Mouse (Mus musculus) kidney, adult 11 months (tissue): ENCODE data around the gene Rsph3a.
"Not testable (repeated sequence)": the region's sequence is repeated elsewhere in the genome, so short reads cannot be mapped to it uniquely, and the experiment has no call there.

ENCODE experiments used
- DNase-seq: peaks from one replicate; pipeline ENCODE4 v3.0.0; 2022

The Rsph3a gene

GRCm38 (mm10) chr17:7929279-7929678 is 16.1 kb upstream of the Rsph3a start:
- DNase-seq = no peak

GRCm38 (mm10) chr17:7931096-7931990 is 14.1 kb upstream of the Rsph3a start:
- DNase-seq = no peak

DNA sequence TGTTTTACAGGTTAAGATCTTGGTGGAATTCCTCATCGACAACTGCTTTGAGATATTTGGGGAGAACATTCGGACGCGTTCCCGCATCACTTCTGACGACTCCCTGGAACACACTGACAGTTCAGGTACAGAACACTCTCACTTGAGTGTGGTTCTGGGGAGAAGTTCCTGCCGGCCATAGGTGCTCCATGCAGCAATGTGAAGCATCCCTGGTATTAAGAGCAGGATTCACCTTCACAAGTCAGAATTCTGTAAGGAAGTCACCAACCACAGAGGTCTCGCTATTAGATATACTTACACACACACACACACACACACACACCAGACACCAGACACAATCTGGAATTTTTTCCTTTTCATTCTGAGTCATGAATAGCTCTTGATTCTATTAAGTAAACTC is 13.3 kb upstream of the Rsph3a start:
- not testable (repeated sequence) for DNase-seq

DNA sequence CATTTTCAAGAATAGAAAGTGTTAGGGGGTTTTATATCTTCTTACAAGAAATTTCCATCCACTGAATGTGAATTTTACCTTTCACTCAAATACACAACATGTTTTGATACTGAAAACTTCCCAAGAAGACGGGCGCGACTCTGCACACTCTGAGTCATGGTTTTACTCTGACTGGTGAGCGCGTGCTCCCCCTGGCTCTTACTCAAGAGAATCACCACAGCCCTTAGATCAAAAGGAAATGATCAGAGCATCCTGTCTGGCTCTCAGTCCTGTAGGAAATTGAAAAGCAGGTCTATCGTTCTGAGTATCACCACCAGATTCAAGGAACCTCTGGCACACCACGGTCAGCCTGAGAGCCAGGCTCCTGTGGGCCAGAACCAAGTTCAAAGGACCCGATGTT is 5.8 kb upstream of the Rsph3a start:
- no peak for DNase-seq

- DNase-seq = not testable (repeated sequence)
Observed at GRCm38 (mm10) chr17:7946053-7946627, 726 bp downstream of the Rsph3a start.

DNA sequence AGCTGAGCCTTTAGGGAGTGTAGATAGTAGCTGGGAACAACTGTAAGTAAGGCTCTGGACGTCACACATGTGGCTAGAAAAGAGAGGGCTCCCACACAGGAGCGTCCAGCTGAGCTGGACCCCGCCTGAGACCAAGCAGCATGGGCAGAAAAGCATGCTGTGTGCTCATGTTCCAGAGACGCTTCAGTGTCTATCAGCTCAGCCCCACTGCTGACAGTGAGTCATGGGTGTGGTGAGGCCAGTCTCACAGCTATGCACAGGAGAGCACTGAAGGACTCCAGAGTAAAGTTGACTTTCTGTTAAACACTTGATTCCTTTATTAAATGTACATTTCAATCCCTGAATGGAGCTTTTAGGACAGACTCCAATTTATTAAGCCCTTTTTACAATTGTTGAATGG is 5.9 kb downstream of the Rsph3a start:
- DNase-seq = not testable (repeated sequence)

DNA sequence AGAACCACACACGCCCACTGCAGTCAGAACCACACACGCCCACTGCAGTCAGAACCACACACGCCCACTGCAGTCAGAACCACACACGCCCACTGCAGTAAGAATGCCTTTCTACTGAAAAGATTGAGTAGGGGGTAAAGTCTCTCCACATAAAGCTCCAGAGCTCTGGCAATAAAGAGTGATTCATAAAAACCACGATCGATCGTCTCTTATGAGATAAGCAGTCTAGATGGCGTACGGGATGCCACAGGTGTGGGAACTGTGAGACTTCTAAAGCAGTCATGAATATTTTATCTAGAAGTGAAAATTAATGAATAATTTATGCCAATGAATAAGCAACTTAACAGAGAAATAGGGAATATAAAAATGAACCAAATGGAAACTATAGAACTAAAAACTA is 11.8 kb downstream of the Rsph3a start:
- not testable (repeated sequence) for DNase-seq

DNA sequence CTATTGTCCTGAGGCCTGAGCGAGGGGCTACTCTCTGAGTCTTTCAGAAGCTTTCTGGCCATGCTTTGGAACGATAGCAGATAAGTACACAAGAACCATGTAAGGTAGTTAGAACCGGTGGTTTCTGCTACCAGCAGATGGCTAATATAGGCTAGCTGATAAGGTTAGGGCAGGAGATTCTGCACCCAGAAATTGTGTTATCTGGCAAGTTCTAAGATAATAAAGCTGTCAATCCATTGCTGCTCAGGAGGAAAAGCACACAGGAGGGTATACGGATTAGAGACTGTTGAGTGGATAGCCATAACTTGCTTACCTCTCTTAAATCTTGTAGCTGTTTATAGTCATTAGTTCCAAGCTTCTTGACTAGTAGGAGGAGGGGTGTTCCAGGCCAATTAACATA is 17.9 kb downstream of the Rsph3a start:
- DNase-seq = not testable (repeated sequence)

GRCm38 (mm10) chr17:7964398-7964797 is 19.0 kb downstream of the Rsph3a start:
- DNase-seq = not testable (repeated sequence)

GRCm38 (mm10) chr17:7968490-7968889 is 23.1 kb downstream of the Rsph3a start:
- DNase-seq = not testable (repeated sequence)

DNA sequence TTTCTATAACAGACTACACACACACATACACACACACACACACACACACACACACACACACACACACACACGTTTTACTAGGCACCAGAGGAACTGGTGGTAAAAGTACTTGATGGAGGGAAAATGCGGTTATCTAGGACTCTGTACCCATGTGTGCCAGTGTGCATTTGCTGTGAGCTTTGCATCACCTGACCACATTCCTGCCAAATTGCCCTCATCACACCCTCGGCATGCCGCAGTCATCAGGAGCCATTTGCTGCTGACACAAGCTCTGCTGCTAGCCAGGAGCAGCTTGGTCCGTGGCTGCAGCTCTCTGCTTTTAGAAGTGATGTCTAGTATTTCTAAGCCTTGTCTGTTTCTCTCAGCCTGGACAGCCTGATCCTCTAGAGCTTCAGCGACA is 24.4 kb downstream of the Rsph3a start:
- DNase-seq = not testable (repeated sequence)

DNA sequence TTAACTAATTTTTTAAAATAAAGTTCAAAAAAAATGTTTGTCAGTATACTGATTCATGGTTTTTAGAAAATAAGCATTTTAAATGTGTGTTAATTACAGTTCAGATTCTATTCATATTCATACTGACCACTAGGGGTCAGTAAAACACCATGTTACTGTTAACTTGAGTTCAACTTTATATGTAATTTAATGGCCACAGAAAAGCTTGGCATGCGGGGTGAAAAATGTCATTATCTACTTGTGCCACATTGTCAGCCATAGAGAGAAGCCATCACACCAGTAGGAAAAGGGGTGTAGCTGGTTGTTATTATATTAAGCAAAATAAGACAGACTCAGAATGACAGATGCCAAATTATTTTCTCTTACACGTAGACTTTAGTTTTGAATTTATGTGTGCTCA is 38.1 kb downstream of the Rsph3a start:
- not testable (repeated sequence) for DNase-seq

- peak; percentile 48 for DNase-seq
Observed at GRCm38 (mm10) chr17:7985597-7985996, 40.2 kb downstream of the Rsph3a start.

DNA sequence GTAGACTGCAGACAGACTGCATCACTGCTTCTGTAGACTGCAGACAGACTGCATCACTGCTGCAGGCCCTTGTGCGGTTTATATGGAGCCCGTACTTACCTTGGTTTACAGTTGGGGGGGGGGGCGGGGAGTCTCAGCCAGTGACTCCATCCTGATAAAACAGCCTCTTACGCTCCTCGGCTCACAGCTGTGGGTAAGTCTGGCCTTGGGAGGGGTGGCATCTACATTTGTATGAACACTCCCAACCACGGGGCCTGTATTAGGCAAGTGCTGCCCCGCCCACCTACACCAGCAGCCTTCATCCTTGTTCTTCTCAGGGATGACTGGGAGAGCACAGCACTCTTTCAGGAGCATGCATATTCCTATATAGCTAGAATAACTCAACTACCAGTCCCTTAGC is 41.6 kb downstream of the Rsph3a start:
- not testable (repeated sequence) for DNase-seq

- DNase-seq = not testable (repeated sequence)
Observed at GRCm38 (mm10) chr17:8003248-8003647, 57.8 kb downstream of the Rsph3a start.

DNA sequence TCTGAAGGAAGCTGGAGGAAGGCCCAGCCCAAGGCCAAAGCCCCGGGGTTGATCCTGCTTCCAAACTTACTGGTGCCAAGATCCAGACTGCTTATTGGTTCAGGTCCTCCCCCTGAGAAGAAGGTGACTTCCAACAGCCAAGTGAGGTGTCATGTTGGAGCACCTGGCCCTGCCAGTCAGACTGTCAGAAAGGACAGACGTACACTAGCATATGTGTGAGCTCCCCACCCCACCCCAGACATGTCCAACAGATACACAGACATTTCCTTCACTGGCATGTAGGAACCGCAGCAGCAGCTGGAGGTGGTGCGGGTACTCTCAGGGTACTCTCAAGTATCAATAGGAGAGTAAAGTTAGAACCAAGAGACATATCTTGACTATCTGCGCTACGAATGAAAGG is 61.4 kb downstream of the Rsph3a start:
- not testable (repeated sequence) for DNase-seq

DNA sequence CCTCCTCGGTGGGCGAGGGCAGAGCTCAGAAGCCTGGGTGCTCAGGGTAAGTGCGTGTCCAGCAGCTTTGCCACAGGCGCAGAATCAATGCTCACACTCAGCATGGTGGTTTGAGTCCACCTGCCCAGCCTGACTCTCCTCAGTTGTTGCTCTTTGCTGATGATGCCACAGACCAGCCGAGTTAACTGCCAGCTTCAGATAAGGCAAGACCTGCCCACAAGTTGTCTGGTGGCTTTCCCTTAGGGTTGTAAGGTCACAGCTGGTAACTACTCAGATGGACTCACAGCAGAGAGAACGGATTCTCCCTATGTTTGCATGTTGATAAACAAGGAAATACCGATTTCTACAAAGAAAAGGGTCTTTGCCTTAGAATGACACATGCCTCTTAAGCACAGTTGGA is 64.2 kb downstream of the Rsph3a start:
- DNase-seq = not testable (repeated sequence)

DNA sequence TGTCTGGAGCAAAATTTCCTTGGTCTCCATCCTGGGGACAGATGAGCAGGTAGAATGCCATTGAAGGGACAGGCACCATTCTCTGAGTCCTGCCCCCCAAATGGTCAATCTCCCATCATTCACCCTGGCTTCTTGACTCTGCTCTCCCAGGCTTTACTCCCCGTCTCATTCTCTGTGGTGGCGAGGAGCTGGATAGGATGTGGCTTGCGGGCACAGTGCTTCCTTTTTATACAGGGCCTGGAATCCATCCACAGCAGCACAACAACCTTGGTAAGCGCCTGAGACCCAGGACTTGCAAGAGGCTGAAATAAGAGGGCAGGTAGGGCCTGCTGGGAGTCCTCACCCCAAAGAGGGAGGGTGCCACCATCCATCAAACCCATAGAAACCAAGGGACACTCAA is 68.6 kb downstream of the Rsph3a start:
- not testable (repeated sequence) for DNase-seq

- DNase-seq = not testable (repeated sequence)
Observed at GRCm38 (mm10) chr17:8022675-8023074, 77.3 kb downstream of the Rsph3a start.

DNA sequence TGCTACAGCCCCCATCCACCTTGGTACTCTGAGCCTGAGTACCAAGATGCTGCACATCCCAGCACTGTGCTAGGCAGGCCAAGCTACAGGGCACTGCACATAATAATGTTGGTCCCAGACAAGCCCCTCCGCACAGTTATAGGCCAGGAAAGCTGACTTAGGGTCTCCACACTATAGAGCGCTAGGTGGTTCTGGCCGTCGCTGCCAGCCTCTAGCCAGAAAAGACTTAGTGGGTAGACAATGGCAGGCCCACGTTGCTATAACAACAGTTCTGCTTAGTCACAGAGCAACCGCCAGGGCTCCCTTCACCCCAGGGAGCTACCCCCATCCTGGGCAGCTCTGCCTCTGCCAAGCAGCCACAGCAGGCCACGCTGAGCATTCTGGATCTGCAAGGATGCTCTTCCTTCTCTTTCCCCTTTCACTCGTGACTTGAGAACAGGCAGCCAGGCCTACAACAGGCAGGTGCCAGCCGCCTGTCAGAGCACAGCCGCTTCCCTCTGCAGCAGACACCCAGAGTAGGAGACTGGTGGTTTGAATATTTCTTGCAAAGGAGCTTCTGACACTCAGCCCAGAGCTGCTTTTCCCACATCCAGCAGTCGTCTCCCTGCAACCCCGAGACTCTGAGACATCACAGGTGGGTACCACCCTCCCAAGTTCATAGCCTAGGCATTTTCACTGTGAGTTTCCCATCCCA is 82.2 kb downstream of the Rsph3a start:
- not testable (repeated sequence) for DNase-seq
